Mouse (Mus musculus) c-Kit-negative CD71-positive TER-119-positive erythroid progenitor cells, embryonic 14.5 days (primary cell): ENCODE measurements around the gene Milr1.
"Not testable (repeated sequence)": the region's sequence is repeated elsewhere in the genome, so short reads cannot be mapped to it uniquely, and the experiment has no call there.

Experiments
- DNase-seq: peaks from one replicate; pipeline ENCODE4 v3.0.0-alpha.2; 2013; ENCODE audit warnings: low read depth, low spot score

Milr1 gene

DNA sequence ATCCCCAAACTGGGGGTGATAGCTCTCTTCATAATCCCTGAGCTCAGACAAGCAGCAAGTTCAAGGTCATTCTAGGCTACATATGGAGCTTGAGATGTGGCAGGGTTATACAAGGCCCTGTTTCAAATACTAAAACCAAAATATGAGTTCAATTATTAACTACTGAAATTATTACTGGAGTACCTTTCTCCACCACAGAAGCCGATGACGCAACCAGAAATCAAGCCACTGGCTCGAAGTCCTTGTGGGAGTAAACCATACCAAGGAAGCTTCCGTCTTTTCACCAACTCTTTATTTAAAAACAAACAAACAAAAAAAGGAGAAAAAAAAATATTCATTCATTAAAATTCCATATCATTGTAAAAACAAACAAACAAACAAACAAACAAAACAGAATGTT lies 25.9 kb downstream of the Milr1 start:
- DNase-seq, result no peak

DNA sequence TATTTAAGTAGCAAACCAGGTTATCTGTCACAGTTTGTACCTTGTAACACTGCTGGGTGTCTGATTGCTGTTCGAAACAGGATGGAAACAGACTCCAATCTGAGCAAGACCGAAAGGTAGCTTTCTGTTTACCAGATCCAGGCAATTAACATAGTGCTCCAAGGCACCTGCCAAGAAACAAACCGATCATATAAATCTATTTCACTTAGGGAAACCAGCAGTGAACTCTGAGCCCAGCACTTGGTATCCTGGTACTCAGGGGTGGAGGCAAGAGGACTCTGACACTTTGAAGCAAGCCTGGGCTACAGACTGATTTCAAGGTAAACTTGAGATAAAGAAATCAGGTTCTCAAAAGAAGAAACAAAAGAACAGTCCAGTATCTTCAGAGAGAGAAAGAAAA lies 26.4 kb downstream of the Milr1 start:
- DNase-seq, result no peak

DNA sequence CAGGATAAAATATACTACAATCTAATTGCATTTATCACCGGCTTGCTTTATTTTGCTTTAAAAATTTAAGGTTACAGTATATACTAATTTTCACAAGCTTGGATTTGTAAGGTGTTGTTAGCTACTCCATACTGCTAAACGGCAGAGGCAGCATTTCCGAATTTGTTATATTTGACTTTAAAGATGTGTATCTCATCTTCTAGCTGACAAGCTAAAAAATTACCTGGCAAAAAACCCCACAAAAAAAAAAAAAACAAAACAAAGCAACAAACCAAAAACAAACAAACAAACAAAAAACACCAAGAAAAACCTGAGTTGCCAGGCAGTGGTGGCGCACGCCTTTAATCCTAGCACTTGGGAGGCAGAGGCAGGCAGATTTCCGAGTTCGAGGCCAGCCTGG lies 27.1 kb downstream of the Milr1 start:
- no peak for DNase-seq

DNA sequence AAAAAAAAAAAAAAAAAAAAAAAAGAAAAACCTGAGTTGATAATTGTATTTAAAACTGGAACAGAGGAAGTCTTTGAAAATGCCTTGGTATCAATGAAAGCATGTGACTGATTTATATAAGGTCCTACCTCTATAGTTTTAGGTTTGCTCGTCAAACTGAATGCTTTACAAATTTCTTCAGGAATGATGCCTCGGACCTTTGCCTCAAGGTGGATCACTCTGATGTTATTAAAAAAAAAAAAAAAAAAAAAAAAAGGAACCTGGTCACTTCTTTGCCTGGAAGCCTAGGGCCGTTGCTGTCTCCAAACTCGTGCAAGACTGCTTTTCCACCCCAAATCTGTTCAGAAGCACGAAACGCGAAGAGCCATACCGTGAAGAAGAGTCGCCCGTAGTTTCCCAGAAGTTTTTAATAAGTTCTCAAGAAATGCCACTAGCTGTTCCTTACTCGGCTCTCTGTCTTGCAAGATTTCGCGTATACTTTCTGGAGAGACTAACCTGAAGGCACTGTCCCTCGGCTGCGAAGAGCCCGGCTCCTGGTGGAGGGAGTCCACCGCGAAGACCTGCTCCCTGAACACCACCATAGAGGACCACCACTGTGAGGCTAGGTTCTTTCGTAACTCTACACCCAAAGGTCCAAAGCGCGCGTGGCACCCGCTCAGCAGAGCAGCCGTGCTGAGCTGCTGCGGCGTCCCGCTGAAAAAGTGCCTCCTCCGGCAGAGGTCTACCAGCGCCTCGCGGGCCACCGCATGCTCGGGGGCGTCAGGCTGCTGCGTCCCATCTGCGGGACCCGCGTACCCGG lies 27.8 kb downstream of the Milr1 start:
- no peak for DNase-seq

DNA sequence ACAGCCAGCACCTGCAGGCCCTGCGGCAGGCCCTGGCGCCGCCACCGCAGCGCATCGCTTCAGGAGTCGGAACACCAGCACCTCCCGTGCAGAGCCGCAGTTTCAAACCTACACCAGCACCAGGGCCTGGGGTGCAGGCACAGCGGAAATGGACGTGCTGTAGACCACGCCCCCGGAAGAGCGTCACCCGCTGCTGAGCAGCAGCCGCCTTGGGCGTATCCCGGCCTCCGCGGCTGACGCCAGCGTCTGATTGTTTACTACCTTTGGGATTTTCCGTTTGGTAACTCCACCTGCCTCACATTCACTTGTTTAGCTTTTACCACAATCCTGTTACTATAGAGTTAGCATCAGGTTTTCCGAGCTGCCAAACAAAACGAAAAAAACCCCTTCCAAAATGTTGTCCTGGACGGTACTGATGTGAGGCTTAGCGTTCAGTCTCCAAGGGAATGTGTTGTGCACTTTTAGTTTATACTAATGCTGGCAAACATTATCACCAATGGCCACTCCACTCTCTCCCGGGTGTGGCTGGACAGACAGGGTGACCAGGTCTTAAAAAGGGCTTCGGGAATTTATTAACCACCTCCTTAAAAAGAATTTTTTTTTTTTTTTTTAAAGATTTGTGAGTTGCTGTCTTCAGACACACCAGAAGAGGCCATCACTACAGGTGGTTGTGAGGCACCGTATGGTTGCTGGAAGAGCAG lies 28.5 kb downstream of the Milr1 start, which contains the start of gene Polg2:
Polg2 (minus strand) TSS at position 150 of the 701 bp plus-strand sequence.
- peak; percentile 86 for DNase-seq

DNA sequence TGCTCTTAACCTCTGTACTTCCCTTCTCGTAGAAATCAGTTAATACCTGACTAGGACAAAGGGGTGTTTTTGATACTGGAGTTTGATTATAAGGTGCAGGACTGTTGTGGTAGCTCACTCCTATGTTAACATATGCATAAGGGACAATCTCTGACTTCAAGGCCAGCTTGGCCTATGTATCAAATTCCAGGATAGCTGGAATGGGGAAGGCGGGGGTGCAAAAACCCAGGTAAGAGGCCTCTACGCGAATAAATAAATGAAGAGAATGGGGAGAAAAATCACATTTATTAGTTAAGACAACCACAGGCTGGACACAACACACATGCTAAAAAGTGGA lies 29.0 kb downstream of the Milr1 start:
- no peak for DNase-seq

DNA sequence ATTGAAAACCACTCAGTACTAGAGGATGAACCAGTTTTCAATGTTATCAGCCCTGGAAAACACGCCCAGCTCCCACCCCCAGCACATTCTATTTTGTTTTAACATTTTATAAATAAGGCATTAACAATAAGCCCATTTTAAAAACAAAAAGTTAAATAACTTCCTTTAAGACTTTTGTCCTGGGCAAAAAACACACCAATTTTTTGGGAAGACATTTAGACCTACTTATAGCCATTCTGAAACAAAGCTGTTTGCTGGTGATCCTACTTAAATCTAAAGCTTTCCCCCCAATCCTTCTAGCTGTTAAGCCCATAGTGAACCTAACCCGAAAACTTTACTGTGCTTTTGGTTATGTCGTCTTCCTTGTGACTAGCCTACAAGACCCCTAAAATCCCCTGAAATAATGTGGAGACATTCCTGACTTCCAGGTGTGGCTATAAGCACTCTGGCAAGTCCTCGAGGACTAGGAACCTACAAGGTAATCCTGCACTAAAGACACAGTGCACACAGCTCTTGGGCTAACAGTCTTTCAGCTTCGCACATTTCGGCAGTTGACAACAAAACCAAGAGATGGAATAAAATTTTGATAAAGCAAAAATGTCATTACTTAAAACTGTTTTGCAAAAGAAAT lies 29.7 kb downstream of the Milr1 start:
- no peak for DNase-seq

DNA sequence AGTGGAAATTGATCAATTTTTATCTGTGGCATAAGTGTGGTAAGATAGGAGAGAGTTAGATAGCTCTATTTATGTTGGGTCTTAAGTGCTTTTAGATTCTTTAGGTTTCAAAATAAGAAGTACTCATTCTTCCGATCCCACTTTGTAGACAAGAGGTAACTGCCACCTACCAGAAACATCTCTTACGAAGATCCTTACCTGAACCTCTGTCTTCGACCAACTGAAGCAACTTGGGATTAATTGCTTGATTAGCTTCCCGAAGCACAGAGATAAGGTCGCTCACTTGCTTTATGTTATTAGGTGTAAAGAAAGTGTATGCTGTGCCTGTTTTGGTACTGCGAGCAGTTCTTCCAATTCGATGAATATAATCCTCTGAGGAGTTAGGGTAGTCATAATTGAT lies 31.2 kb downstream of the Milr1 start:
- DNase-seq, result not testable (repeated sequence)

DNA sequence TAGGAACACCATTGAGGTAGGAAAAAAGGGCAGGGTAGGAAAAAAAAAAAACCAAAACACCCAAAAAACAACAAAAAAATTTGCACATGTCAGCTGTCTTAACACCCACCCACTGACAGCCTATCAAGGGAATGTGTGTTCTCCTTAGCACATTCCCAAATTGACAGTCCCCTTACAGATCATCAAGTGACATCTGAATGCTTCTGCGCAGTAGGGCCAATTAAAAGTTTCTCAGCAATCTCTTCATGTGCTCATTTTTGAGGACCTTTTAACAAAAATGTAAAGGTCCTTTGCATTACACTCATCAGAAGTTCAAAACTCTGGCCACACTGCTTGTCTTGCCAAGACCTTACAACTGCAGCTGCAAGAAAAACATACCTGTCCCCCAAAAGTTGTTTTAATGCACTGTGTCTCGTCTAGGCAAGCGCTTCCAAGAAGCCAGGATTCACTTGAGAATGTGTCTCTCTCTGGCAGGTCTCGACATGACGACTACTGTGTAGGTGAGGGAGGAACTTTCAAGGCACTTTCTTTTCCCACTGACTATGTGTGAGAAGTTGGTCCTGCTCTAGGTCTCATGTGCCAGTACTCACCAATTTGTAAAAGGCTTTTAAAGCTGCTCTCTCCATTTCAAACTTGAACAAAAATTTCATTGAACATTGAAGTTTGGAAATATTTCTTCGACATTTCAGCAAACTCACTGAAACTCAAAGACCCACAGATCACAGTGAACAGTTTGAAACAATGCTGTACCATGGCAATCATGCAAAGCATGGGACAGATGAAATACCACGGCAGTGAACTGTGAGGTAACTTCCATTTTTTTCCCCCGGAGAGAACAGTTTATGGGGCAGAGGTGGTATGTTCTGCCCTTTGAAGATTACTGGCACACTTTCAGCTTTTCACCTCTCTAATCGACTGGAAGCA lies 32.1 kb downstream of the Milr1 start:
- DNase-seq, result no peak

DNA sequence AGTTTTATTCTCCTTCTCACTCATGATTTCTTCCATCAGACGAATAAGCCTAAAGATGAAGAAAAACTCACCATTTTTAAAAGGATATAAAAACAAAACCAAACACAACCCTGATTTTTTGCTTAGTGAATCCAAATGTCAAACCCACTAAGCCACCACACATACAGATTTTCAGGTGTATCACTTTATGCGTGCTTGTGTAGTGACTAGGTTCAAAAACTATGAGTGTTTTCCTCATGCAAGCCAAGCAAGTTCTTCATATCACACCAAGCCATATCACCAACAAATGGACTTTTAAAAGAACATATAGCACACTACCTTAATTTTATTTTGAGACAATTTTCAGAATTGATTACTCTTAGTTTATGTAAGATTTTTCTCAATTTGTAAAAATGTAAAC lies 33.5 kb downstream of the Milr1 start:
- no peak for DNase-seq

DNA sequence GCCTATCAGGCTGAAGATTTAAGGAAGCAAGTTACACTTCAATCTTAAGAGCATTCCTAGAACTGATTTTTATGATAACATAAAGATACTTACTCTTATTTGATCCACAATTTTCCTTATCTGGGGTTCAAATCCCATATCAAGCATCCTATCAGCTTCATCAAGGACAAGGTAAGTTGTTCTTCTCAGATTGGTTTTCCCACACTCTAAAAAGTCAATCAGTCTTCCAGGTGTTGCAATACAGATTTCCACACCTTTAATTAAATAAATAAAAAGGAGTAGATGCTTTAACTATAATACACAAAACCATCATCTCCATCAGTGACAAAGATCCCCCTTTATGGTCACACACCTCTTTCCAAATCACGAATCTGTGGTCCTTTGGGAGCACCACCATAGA lies 34.0 kb downstream of the Milr1 start:
- no peak for DNase-seq

DNA sequence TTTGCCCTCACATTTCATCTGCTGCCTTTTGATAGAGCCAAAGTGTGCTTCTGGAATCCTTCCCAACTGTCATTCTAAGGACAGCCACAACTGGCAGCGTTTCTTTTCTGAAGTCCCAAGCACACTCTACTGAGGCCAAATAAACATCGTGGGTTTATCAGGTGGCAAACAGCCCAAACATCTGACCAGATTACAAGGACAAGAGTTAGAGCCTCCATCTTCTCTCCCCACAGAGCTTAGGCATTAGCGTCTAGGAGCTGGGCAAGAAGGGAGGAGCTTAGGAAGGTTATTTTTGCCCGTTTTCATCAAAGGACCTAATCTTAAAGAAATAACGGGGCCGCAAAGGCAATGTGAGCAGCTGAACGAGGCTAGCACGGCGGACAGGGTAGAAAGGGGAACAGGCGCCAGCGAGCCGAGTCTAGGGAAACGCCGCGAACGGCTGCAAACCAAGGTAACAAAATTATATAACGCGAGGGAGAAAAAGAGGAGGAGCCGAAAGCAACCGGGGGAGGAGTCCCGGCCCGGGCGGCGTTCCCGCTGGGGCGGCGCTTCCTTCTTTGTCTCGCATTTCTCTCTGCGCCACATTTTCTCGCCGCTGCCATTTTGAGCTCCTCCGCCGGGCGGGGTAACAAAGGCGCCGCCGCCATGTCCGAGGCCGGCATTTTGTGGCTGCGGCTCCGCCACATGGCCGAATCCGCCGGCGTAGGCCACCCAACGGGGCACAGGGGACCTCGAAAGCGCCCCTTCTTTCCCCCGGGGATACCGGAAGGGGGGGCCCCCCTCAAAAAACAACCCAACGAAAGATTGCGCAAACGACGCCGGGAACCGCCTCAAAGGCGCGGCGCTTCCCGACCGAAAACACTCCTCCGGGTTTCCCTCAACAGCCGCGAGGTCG lies 36.4 kb downstream of the Milr1 start:
- peak; percentile 84 for DNase-seq

DNA sequence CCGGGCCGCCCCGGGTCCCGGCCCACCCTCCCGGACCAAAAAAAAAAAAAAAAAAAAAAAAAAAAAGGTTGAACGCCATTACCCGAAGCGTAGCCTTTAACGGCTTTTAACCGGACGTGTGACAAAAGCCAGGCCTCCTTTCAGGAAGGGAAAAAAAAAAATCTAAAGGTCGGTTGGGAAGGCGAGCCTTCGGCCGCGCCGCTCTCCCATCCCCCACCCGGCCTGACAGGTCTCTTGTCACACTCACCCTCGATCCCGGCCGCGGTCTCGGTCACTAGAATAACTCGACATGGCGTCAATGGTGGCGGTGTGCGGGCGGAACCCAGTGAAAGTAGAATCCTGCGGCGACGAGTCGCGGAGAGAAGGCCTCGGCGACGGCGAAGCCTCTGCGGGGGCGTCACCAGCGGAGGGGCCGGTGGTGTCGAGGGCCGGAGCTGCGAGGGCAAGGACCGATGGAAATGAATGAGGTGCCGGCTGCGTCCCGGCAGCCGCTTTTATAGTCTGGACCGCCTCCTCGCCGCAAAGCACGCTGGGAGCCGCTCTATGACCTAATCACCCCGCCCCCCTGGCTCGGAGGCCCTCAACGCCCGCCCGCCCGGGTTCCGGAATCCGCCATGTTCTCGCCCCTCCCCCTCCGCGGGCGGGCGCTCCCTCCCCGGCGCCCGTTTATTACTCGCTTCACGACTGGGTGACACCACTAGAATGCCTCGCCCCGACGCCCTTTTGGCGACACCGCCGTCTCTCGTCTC lies 37.2 kb downstream of the Milr1 start:
- peak; percentile 97 for DNase-seq

DNA sequence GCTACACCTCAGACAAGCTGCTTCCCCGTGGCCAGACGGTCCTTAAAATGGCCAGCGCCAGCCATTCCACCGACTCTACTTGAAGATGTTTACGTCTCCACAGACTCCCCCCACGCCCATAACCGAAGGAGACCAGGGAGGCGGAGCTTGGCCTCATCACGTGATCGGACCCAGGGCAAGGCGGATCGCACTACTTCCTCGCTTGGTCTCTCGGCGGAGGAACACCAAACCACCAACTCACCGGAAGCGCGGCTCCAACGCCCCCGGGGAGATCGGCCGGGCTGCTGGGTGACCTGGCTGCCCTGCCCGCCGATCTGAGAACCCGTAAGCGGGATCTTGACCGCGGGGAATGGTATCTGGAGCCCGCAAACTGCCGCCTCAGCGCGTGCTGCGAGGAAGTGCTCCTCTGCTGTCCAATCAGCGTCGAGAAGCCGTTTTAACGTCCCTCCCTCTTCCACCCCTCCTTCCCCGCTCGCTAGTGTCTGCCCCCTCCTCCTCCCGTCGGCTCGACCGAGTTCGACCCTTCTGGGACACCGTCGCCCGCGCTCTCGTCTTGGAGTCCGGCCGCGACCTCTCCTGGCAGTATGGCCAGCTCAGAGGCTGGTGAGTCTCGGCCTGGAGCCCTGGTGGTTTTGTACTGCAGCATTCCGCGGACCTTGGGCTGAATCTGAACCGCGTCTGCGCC lies 37.9 kb downstream of the Milr1 start, which contains the start of the genes Ddx5 and Cep95:
Ddx5 (minus strand) TSS at position 411 of the 685 bp plus-strand sequence.
Cep95 (plus strand) TSS at position 478 of the 685 bp plus-strand sequence.
- peak; percentile 98 for DNase-seq

DNA sequence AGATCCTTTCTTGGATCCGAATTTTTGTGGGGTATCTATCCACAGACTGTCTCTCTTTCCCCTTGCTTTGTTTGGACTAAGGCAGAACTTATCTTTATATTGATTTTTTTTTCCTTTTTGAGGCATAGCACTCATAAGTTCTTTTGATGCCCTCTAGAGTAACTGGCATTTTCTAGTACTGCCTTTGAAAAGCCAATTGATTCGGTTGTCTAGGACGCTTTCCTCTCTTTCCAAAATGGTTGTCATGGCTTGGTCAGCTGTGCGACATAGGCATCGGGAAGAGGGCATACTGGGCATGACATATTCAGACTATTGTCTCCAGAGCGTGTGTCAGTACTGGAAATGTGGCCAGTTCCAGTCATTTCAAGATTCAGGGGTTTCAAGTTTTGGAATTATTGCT lies 38.6 kb downstream of the Milr1 start:
- DNase-seq, result peak; percentile 29

DNA sequence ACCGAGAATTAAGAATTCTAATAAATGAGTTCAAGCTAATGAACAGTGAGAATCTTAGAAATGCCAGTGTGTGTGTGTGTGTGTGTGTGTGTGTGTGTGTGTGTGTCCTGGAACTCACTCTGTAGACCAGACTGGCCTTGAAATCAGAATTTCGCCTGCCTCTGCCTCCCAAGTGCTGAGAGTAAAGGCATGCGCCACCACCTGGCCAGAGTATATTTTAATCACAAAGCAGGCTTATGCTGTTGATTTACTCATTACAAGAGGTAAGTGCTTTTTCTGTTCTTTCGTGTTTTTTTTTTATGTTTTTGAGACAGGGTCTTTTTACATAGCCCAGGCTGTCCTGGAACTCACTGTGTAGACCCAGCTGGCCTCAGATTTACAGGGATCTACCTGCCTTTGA lies 42.8 kb downstream of the Milr1 start:
- DNase-seq, result no peak

DNA sequence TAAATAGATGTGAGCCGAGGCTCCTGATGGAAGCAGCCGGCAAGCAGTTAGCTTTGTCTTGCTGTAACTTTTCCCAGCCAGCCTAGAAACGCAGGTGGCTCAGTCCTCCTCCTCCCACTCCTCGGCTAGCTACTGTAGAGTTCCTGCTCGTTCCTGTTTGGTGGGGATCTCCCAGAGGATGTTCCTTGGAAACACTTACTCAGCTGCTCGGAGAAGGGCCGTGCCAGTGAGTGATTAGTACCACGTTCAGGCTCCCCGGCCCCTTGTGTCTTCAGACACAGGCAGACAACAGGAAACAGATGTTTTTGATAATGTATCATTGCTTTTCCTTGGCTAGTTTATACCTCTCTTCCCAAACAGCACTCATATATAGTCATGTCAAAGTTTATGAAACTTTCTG lies 44.7 kb downstream of the Milr1 start:
- no peak for DNase-seq

DNA sequence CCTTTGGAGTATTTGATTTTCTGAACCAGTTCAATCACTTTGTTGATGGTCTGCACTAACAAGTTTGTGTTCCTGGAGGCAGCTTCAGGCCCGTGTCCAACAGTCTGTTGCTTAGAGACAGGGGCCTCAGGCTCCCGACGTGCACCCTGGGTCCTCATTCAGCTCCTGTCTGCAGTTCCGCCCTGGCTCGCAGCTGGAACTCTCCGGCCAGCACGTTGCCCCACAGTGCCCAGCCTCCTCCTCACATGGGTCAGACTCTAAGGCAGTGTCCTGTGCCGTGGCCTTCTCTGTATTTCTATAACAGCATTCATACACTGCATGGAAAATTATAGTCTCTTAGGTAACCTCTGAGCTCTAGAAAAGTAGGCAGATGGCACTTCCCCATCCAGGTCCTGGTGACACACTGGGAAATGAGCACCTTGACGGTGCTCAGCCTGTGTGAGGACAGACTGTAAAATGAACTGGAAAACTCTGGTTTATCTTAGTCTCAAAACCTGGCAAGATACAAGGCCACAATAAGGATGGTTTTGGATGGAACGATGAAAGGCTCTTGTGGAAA lies 51.1 kb downstream of the Milr1 start:
- DNase-seq, result no peak

DNA sequence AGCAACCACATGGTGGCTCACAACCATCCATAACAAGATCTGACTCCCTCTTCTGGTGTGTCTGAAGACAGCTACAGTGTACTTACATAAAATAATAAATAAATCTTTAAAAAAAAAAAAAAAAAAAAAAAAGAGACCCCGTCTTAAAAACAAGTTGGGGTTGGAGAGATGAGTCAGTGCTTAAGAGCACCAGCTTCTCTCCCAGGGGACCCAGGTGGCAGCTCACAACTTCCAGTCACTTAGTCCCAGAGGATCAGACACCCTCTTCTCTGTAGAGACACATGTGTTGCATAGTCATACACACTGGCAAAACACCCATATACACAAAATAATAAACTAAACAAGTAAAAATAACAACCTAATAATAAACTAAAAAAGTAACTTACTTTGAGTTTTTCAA lies 56.4 kb downstream of the Milr1 start:
- not testable (repeated sequence) for DNase-seq
